Mouse (Mus musculus) spleen, adult 2 months (tissue): ENCODE results near the gene Dstn.

Experiments
- CTCF ChIP-seq: fragments of 200-500 bp; IDR thresholded peaks from 2 replicates; pipeline ENCODE4 v1.5.1; 2011; ENCODE audit warnings: mild to moderate bottlenecking, inconsistent platforms; ENCODE audit not compliant: insufficient read depth, insufficient read length, insufficient replicate concordance; ENCODE audit errors: extremely low read depth
- POLR2A ChIP-seq: fragments of 200-500 bp; IDR thresholded peaks from 2 replicates; pipeline ENCODE4 v1.6.1; 2011; ENCODE audit warnings: low read depth, low read length, inconsistent platforms

- TF ChIP-seq CTCF, result no peak
- TF ChIP-seq POLR2A, result no peak
These were observed 25.3 kb downstream of the Dstn start for GRCm38 (mm10) chr2:143940406-143940805.
